Mouse (Mus musculus): Measurements from ENCODE around the gene 4930563M21Rik.
A peak's percentile ranks its signal among the peaks of the same experiment; 100 is the strongest.
"Not testable (repeated sequence)": the region's sequence is repeated elsewhere in the genome, so short reads cannot be mapped to it uniquely, and the experiment has no call there.

4930563M21Rik gene

GRCm38 (mm10) chr9:56010450-56010849 is at the start of gene 4930563M21Rik:
TSS of gene 4930563M21Rik (minus strand) at chr9:56010550.
- DNase-seq (ENCODE audit: low spot score in 2 of 2) = no peak

DNA sequence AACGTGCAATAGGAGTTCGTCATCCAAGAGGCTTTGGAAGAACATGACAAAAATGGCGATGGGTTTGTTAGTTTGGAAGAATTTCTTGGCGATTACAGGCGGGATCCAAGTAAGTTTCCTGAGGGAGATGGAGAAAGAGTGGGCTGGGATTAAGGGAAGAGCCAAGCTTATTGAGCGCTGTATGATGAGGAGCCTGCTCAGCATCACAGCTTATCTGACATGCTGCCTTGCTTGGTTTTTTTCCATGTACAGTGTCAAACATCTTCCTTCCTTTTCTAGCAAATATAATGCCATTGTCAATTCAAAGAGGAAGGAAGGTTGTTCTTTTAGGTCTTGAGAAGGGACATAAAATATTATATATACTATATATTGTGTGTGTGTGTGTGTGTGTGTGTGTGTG is 45.8 kb upstream of the 4930563M21Rik start:
- DNase-seq (ENCODE audit: low spot score in 2 of 2) = no peak

- no peak for DNase-seq (ENCODE audit: low spot score in 2 of 2)
Measured at GRCm38 (mm10) chr9:56053796-56054195, 43.4 kb upstream of the 4930563M21Rik start.

GRCm38 (mm10) chr9:56042181-56042621 is 31.9 kb upstream of the 4930563M21Rik start:
- DNase-seq (ENCODE audit: low spot score in 2 of 2) = no peak

DNA sequence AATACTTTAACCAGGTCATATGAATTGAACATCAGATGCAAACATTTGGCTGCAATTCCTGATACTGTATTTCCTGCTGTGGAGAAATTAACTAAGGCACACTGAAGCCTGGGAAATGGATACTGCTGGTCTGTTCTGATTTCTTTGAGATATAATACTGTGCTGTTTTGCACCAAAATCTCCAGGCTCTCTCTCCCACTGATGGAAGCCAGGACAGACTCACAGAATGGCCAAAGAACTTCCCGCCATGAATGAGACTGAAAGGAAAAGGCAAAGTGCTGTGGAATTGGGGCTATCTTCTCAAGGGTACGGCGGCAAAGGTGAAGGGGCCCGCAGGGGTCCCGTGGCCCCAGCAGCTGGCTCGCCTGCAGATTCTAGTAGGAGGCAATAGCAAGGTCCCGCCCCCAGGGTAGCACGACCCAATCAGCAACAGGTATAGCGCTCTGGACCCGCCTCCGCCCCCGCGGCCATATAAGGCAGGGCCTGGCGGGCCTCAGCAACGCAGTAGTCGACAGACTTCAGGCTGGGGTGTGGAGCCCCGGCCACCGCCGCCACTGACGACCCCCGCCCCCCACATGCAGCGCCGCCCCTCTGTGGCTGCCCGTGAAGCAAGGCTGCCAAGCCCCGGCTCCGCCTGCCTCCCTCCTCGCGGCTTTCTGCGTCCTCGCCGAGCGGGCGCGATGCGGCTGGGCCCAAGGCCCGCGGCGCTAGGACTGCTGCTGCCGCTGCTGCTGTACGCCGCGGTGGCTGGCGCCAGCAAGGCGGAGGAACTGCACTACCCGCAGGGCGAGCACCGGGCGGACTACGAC is 31.2 kb upstream of the 4930563M21Rik start, which contains the start of gene Rcn2:
Rcn2 (plus strand) TSS at position 474 of the 809 bp plus-strand sequence.
- peak; percentile 95 for DNase-seq (ENCODE audit: low spot score in 2 of 2)

- no peak for DNase-seq (ENCODE audit: low spot score in 2 of 2)
Measured at GRCm38 (mm10) chr9:56032219-56032618, 21.9 kb upstream of the 4930563M21Rik start.

- no peak for DNase-seq (ENCODE audit: low spot score in 2 of 2)
Measured at GRCm38 (mm10) chr9:56027292-56027691, 16.9 kb upstream of the 4930563M21Rik start.

DNA sequence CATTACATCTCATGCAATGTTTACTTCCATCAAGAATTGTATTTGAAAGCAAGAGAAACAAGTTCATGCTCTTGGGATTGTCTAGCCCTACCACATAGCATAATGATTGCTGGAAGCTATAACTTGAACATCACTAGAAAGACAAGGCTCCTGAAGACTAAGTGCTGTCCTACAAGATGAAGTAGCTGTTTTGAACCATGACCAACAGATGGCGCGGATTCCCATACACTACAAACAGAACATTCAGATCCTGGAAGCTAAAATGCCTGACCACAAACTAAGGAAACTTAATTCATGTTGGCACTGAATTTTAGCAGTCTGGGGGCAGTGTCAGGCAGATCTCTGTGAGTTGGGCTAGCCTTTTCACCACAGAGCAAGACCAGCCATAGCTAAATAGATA is 14.4 kb upstream of the 4930563M21Rik start:
- no peak for DNase-seq (ENCODE audit: low spot score in 2 of 2)

DNA sequence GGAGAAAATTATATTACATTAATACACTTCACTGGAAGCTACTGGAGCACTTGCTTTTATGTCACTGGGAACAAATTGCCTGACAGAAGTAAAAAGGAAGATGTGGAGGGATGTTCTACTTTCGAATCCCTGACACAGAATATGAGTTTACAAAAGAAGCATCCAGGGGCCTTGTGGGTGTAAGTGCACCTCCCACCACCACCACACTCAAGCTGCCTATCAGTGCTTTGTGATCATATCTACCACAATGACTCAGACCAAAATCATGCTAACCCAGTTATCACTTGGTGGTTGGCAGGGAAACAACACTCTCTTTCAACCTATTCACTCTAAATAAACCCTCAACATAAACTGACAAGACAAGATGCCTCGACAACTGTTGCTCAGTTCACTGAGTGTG is 5.7 kb downstream of the 4930563M21Rik start:
- DNase-seq (ENCODE audit: low spot score in 2 of 2) = not testable (repeated sequence)

GRCm38 (mm10) chr9:55946819-55947218 is 63.5 kb downstream of the 4930563M21Rik start:
- DNase-seq (ENCODE audit: low spot score in 2 of 2) = peak in 1 of 2 experiments; percentile 10

DNA sequence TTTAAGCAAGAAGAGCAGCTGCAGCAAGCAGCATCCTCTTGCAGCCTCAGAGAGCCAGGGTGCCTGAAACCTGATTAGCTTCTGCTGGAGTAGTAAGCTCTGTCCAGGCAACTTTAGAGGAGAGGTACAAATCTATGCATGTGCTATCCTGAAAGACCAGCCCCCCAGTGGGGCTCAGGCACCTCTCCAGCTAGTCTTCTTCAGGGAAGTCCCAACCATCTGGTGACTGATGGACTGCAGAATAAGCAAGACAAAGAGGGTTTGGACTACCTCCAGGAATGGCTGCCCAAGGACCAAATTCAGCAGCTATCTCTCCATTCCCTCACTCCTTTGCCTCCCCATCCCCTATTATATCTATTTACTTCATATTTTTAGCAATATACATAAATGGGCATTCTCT is 69.0 kb downstream of the 4930563M21Rik start:
- no peak for DNase-seq (ENCODE audit: low spot score in 2 of 2)

GRCm38 (mm10) chr9:55938618-55938985 is 71.7 kb downstream of the 4930563M21Rik start:
- DNase-seq (ENCODE audit: low spot score in 2 of 2) = no peak

GRCm38 (mm10) chr9:55937664-55938617 is 72.4 kb downstream of the 4930563M21Rik start, which contains the start of gene Scaper:
TSS of gene Scaper (minus strand) at chr9:55938119.
- DNase-seq (ENCODE audit: low spot score in 2 of 2) = peak; percentile 81 to 89

- no peak for DNase-seq (ENCODE audit: low spot score in 2 of 2)
Measured at GRCm38 (mm10) chr9:55937224-55937663, 73.1 kb downstream of the 4930563M21Rik start.

- no peak for DNase-seq (ENCODE audit: low spot score in 2 of 2)
Measured at GRCm38 (mm10) chr9:55932482-55932881, 77.9 kb downstream of the 4930563M21Rik start.

GRCm38 (mm10) chr9:55918579-55918978 is 91.8 kb downstream of the 4930563M21Rik start:
- no peak for DNase-seq (ENCODE audit: low spot score in 2 of 2)

GRCm38 (mm10) chr9:55916751-55917150 is 93.6 kb downstream of the 4930563M21Rik start:
- DNase-seq (ENCODE audit: low spot score in 2 of 2) = no peak
